Mouse (Mus musculus) fibroblast of lung, adult 2 months (primary cell): ENCODE data around the gene Nln.

ENCODE experiments used
- DNase-seq: peaks from one replicate; pipeline ENCODE4 v3.0.0-alpha.2; 2011; ENCODE audit warnings: low read depth

Gene Nln

GRCm38 (mm10) chr13:104109288-104109815 lies at the start of gene Nln, which contains the start of gene Sgtb:
TSS of gene Nln (minus strand) at chr13:104109614.
TSS of gene Sgtb (plus strand) at chr13:104109741.
- DNase-seq, result peak; percentile 59

GRCm38 (mm10) chr13:104155686-104156085 lies 46.3 kb upstream of the Nln start:
- DNase-seq, result peak; percentile 46

DNA sequence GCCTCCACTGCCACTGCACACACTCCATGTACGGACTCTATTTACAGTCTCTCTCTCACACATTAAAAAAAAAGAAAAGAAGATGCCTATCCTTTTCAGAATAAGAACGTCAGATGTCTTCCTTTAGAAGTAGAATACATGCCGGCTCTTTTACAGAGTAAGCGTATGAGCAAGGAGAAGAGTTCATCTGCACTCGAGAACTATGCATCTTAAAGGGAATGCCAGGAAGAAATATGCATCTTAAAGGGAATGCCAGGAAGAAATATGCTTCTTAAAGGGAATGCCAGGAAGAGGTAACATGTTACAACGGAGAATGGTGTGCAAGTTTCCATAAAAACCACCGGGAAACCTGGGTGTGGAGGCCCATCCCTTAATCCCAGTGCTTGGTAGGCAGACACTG lies 45.7 kb upstream of the Nln start:
- DNase-seq, result no peak

GRCm38 (mm10) chr13:104154180-104154579 lies 44.8 kb upstream of the Nln start:
- DNase-seq, result no peak

DNA sequence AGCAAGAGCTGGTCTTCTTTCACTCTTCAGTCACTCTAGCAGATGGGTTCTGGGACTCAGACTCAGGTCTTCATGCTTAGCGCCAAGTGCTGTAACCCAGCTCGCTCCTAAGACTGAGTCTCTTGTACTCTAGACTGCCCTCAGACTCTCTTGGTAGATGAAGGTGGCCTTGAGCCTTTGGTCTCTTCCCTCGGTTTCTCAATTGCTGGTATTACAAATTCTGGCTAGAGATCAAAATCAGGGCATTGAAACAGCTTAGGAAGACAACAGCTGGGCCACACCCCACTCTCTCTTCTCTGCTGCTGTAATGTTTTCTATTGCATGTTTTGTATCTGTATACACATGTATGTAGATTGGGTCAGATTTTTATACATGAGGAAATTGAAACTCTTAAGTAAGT lies 36.2 kb upstream of the Nln start:
- DNase-seq, result no peak

DNA sequence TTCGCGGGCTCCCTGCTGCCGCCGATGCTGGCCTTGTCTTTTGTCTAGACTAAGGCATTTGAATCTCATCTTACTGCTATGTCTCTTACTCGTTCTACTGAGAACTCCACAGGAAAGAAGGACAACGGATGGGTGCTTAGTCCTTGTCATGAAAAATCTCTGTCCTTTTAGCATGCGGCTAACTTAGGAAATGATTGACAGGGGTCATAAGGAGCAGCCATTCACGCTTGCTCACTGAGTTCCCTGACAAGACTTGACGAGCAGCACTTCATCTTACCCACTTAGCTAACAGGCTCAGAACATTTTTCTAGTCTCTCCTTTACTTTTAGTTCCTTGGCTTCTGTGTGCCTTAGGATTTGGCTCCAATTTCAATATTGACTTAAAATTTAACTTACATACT lies 35.5 kb upstream of the Nln start:
- no peak for DNase-seq

DNA sequence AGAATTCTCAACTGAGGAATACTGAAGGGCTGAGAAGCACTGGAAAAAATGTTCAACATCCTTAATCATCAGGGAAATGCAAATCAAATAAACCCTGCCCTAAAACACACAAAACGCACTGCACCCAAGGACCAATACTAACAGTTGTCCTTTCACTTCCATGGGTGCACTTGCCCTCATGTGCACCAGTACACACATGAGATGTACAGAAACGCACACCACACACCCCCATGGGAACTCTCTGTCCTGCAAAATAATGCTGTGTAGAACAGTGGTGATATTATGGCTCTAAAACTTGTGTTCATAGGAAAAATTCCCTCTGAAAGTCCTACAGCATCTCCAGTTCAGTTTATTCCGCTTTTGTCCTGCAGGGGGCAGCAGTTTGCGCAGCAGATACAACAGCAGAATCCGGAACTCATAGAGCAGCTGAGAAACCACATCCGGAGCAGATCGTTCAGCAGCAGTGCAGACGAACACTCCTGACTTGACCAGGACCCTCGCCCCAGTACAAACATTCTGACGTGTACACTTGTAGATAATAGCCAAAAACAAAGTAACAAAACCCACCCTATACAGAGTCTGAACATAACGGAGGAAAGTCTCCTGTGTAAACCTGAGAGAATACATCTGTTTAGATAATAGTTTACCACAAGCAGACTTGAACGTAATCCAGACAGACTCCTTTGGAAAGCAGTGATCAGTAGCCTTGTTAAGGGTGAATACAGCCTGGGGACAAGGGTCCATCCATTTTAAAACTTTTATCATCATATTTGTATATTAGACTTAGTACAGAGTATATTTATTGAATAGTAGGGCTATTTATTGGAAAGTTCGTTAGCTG lies 30.2 kb upstream of the Nln start:
- DNase-seq, result peak; percentile 42

DNA sequence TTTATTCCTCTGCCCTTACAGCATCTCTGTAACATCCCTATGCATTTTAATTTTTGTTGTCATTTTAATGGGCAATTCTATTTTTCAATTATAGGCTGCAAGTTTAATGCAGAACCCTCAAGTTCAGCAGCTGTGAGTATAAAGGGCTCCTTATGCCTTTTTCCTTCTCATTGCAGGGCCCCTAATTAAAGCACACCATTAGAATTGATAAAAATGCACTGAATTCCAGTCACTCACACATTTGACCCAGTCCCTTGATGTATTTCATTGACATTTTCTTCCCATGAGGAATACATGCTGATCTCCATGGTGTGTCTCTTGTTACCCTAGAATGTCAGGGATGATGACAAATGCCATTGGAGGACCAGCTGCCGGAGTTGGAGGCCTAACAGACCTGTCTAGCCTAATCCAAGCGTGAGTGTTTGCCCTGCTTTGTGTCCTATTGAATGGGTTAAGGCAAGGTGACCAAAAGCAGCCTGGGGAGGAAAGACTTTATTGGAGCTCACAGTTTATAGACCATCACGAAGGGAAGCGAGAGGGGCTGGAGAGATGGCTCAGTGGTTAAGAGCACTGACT lies 25.2 kb upstream of the Nln start:
- DNase-seq, result no peak

GRCm38 (mm10) chr13:104132561-104132960 lies 23.1 kb upstream of the Nln start:
- DNase-seq, result no peak

- no peak for DNase-seq
Observed at GRCm38 (mm10) chr13:104123662-104124381, 14.4 kb upstream of the Nln start.

- DNase-seq, result no peak
Observed at GRCm38 (mm10) chr13:104122078-104122840, 12.8 kb upstream of the Nln start.

- no peak for DNase-seq
Observed at GRCm38 (mm10) chr13:104114827-104115226, 5.4 kb upstream of the Nln start.

DNA sequence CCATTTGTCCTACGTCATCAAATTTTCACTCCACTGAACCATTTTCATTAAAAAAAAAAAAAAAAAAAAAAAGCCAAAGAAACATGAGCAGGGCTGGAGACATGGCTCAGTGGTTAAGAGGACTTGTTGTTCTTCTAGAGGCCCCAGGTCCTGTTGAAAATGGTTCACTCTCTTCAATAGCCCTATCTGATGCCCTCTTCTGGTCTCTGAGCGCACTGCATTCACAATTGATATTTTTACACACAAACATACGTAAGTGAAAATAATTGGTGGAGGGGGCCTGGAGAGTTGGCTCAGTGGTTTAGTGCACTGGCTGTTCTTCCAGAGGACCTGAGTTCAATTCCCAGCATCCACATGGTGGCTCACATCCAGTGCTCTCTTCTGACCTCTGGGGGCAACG lies 4.4 kb upstream of the Nln start:
- DNase-seq, result no peak

GRCm38 (mm10) chr13:104112266-104112900 lies 3.0 kb upstream of the Nln start:
- DNase-seq, result no peak

DNA sequence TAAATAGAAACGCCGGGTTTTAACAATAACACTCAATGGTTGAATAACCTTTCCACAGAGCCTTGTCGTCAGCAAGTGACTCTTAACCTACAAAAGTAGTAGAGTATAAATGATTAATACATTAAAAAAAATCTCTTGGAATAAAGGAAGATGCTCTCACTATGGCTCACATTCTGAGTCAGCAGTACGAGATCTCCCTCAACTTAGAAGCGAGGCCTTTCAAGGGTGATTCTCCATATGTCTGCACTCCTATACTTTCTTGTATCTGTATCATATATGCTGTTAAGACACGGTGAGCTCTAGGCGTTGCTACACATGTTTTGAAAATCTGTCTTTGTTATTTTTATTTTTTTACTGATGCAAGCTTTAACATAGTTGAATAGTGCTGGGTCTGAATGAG lies 1.1 kb upstream of the Nln start:
- no peak for DNase-seq

GRCm38 (mm10) chr13:104109816-104110521 lies 555 bp upstream of the Nln start:
- no peak for DNase-seq

GRCm38 (mm10) chr13:104108651-104109287 lies 645 bp downstream of the Nln start:
- DNase-seq, result no peak

- DNase-seq, result no peak
Observed at GRCm38 (mm10) chr13:104101606-104102235, 7.7 kb downstream of the Nln start.

DNA sequence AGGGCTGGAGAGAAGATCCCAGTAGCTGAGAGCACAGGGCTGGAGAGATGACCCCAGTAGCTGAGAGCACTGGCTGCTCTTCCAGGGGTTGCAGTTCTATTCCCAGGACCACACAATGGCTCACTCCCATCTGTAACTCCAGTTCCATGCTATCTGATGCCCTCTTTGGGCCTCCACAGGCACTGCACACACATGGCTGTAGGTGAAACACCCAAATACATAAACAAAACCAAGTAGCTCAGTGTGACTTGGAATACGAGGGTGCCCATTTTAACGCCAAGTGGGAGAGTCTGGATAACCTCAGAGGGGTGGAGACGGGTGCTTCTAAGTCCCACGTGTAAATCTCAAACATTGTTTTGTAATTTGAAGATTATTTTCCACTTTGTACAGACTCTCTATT lies 9.0 kb downstream of the Nln start:
- DNase-seq, result no peak

DNA sequence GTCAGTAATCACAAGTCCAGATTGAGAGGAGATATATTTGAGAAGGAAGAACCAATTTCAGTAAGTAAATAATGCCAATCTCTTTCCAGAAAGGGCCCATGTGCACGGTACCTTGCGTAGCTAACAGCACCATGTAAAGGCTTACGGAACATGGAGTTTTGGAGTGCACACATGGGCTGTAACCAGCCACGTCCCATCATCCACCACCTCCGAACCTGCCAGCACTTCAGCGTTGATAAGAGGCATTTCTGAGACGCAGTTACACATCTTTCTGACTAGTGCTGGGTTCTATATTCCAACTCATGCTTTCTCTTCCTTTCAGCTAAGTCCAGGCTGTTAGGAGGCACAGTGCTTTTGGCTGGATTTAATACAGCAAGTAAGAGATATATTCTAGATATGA lies 12.2 kb downstream of the Nln start:
- no peak for DNase-seq
